Mouse (Mus musculus) cerebellum, postnatal 10 days (tissue): ENCODE measurements at regions not wholly inside any gene's neighbourhood (a gene's known extent, or its start where the extent isn't known, plus 50 kb on each side); places are given as distances from the start of the nearest gene placed in this dataset.

Source experiments
- DNase-seq, 2 experiments: peaks; one replicate each; pipeline ENCODE4 v3.0.0; 2021; ENCODE audit warnings: mixed read lengths in 2 of 2

DNA sequence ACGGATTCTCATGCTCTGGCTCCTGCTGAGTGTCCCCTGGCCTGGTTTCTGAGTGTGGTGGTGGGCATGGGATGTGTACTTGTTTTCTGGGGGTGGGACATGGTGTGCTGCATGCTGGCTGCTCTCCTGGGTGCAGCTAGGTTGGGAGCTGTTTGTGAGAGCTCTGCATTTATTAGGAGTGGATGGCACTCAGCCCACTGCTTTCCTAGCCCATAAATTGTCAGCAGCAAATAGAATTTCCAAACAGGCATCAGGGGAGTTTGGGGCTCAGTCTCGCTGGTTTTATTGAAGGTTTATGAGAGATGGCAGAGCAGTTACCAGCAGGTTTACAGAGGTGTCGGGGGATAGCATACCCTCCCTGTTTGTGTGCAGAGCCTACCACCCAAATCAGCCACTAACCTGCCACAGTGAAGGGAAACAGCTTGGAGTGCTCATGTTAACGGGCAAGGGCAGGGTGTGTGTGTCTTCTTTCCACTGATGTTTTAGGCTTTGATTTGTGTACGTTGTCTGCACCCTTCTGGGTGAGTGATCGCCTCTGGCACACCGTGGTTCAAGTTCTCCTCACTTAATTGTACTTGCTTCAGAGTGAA lies 372.6 kb downstream of the Eipr1 start:
- no peak for DNase-seq

DNA sequence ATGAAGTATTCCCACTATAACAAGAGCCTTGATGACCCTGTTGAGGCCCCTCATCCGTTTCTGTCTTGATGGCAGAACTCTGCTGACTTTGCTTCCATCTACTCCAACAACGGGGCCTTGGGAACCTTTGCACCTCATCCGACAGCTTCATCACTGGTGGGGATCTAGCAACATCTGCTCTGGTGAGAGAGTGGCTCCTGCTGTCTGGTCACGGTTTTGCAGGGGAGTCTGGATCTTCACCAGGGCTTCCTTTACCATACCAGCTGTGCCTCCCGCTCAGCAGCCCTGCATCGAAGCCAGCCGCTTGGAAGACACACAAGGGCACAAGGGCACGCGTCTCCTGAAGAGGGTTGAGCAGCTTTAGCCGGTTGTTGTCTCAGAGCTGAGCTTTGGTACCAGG lies 377.2 kb downstream of the Eipr1 start:
- DNase-seq, result peak; percentile 59 to 60

DNA sequence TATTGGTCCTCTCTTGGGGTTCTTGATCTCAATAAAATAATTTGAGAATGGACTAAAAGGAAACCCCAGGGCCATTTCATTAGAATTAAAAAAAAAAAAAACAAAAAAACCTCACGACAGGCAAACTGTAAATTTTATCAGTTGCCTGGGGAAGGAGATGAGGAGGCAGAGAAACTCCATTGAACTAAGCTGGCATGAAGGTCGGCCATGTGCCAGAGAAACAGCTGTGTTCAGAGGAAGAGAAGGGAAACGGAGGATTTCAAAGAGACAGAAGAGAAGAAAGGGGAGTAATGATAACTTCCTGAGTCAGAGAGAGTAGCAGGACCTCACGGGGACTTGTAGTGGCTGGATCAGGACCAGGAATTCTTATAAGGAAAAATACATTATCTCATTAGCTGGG lies 377.7 kb downstream of the Eipr1 start:
- peak; percentile 59 to 73 for DNase-seq

DNA sequence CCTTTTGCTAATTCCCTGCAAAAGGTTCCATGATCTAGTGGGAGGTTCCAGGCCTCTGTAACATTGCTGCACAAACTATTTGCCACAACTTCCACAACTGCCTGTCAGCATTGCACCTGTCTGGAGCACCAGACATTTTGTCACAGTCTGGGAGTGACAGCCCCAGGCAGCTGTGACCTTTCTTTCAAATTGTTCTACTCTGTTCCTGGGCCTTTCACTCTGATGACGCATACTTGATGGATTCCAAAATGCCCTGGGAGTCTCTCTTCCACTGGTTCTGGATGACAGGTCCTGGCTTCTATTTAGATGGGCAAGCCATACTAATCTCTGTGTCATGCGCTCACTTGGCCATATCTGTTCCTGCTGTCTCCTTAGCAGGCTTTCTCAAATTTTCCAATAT lies 382.7 kb downstream of the Eipr1 start:
- no peak for DNase-seq

DNA sequence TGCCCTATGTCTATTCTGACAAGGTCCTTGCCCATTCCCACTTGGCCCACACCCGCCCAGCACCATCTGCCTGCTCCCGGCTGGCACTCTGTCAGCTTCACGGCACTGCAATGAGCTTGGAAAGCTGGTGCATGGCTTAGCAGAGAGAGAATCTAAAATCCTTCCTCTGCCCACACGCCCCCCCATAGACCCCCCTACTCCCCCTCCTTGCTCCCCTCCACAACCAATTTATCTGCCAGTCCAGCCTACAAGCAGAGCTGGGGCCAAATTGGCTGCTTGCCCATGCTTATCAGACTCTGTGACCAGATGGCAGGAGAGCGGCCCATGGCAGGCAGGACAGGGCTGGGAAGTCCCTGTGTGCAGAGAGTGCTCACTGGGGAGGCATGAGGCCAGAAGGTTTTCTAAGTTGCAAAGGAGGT lies 385.3 kb downstream of the Eipr1 start:
- DNase-seq, result peak; percentile 98

DNA sequence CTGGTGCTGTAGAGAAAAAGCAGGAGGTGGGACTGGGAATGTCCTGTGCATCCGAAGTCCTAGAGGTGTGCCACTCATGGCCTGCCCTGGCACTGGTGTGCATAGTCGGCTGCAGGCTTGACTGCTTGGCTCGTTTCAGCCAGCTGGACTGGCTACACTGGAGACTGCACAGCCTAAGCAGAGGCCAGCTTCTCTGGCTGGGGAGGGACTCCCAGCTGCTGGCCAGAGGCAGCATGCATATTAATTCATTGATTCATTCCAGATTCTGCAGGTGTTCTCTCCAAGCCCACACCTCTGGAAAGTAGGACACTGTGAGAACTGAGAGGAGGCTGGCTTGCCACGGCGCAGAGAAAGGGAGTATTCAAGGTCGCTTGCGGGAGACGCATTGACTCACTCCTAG lies 385.9 kb downstream of the Eipr1 start:
- peak; percentile 70 to 72 for DNase-seq

DNA sequence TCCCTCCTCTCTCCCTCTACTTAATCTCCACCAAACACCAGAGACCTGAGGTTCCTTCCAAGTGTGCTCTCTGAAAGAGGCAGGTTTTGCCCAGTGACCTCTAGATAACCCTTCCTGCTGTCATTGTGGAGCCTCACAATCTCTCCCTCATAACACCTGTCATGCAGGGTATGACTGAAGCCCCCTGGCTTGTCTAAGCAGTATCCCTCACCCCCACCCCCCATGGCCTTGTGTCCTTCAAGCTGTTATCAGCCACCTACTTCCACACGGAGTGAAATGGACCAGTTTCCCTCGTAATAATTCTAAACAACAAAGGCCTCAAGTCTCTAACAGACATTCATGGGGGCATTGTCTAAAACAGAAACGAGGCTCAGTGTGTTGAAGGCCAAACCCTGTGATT lies 387.6 kb upstream of the Myt1l start:
- DNase-seq, result peak; percentile 56 to 57

DNA sequence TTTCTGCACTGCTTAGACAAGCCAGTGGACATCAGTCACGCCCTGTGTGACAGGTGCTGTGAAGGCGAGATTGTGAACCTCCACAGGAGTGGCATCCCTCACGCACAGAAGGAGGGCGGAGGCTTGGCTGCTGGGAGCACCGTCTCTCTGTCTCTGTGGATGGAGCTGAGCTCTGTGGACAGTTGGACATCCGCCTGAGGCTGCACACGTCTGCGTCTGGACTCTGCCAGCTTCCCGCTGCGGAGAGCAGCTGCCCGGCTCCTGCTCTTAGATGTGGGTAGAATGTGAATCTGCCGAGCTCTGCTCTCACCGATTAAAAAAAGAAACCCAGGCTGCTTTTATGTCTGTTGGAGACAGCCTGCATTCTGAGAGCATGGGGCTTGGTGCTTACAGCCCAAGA lies 387.1 kb upstream of the Myt1l start:
- peak; percentile 93 to 96 for DNase-seq

DNA sequence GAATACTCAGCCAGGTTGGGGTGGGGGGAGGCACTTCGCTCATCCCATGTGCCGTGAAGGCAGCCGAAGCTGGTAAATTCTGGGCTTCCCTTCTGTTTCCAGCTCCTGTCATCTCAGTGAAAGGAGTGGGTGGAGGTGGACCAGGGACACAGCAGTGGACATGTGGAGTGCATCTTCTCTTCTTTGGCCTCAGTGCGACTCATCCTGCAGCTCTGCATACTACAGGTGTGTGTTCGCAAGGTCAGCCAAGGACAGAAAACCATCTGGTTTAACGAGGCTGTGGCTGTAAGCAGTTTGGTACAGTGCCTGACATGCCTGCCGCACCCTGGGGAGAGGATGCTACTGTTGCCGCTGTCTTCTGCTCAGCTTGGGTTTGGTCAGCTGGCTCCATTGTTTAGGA lies 386.3 kb upstream of the Myt1l start:
- DNase-seq, result peak; percentile 75 to 76

DNA sequence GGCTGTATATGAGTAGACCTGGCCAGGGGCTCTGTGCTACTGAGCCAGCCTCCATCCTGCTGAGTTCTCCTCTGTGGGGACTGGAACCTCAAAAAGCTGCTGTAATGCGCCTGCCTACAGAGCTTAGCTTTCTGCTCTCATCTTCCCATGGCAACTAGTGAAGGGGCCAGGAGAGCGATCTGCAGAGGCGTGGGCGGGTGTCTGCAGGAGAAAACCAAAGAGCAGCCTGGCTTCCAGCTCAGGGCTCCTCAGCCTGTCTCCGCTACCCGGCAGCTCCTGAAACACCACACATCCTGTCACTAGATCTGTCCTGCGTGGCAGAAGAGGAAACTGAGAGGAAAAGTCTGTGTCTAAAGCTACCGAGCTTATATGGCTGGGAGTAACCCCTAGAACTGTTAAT lies 384.9 kb upstream of the Myt1l start:
- DNase-seq, result peak; percentile 38 to 42

DNA sequence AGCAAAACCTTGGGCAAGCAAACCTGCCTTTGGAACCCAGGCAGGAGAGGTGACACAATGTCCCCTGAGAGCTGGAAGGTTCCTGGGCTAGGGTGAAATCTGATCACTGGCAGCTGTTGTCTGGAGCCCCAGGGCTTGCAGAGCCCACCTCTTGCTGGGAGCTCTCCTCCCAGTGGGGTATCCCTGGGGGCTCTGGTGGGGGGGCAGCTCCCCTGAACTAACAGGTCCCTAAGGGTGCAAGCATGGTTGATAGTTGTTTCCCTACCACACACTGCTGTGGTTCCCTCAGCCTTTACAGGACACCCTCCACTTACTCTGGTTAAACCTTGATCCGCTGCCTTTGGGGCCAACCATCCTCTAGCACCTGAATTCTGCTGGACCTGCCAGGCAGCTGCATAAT lies 367.3 kb upstream of the Myt1l start:
- no peak for DNase-seq

DNA sequence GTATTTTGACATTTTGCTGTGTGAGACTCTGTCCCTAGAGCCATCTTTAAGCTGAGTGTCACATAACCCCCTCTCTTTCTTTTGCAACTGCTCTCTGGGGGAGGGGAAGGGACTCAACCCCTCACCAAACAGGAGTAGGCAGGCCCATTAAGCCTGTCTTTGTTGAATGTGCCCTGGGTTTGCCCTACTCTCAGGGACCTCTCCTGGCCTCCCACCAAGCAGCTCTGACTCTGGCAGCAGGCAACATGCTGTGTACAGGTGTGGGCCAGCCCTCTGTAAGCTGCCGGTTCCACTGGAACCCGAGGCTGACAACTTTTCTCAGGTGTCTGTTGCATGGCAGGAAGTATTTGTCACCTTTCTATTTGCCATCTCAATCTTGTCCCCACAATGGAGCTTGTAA lies 366.6 kb upstream of the Myt1l start:
- DNase-seq, result no peak

DNA sequence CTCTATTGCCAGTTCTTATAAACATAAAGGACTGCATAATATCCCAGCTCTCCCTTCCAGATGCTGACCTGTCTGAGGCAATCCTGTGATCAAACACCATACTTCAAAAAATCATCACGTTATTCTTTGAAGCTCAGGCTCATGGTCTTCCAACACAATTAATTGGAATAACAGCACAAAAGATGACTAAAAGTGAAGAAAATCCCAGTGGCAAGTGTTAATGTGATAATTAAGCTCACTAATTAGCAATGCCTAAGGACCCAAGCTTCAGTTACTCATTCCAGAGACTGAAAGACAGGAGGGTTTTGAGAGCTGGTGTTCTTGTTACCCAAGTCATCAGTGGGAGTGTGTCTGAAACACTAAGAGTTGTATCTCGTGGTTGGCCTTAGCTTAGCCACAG lies 363.5 kb upstream of the Myt1l start:
- no peak for DNase-seq

DNA sequence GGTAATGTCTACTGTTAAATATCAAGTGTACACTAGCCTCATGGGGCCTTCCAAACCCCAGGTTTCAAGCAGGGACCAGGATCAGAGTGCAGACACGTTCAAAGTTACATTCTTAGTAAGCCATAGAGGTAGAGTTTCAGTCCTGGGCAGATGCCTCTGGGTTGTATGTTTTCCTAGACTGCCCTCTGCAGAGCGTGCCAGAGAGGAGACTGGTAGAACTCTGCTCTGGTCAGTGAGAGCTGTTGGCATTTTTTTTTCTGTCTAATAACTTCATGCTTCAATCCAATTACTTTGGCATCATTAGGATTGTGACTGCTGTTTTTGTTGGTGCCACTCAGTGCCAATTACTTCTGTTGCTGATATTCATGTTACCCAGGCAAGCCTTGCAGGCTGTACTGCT lies 361.9 kb upstream of the Myt1l start:
- DNase-seq, result peak; percentile 18 to 29

DNA sequence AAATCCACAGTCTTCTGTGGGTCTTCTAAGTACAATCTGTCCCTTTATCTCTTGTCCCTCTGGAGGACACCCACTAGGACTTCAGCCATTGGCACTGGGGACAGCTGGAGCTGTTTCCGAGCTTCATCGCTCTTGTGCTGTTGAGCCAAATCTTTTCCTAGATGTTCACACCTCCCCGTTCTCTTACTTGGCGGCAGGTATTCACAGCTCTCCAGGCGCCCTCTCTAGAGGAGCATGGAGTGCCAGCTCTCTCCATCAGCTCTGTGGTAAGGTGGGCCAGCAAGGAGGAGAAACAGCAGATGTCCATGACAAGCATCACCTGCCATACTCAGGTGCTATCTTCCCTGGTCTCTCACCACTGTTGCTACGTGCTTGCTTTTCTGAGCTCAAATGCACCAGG lies 360.3 kb upstream of the Myt1l start:
- DNase-seq, result no peak

DNA sequence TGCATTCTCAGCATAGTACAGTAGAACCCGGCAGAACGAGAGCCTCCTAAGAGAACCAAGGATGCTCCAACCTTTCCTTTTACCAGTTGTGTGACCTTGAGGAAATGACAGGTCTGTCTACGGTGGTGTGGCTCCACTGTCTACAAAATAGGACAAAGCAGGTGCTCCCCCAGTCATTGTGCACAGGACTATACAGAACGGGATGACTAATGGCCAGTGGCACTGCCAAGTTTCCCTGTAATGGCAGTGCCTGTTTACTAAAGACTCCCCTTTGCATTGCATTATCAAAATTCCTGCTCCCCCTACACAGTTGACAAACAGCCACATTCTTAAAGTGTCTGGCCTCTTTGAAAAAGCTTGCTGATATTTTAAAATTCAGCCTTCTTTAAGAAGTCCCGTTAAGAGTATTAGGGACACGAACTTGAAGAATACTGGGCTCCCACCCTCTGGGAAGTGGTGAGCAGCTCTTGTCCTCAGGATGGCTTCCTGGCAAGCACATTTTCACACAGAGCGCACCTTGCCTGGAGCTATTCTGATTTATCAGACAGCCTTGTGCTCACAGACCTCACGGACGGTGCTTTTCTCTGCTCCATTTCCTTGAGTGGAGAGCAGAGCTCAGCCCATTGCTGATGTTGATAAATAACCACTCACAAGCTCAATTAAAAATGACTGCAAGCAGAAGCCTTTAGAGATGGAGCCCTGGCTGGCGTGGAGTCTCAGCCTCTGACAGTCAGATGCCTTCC lies 352.3 kb upstream of the Myt1l start:
- DNase-seq, result no peak

DNA sequence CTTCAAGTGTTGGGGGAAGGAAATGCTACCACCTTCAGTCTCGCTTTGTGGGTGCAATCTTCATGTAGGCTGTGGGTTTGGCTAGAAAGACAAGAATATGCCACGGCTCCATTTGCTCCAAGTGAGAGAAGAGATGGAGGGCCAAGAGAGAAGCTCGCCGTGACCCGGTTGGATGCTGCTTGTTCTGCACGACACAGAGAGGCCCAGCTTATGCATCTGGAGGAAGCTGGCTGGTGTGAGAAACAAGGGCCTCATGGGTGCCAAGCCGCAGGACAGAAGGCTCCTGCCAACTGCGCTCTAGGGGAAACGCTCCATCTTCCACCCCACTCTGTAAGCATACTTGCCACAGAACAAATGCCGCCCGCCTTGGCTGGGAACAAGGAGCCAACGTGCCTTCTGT lies 351.0 kb upstream of the Myt1l start:
- no peak for DNase-seq

DNA sequence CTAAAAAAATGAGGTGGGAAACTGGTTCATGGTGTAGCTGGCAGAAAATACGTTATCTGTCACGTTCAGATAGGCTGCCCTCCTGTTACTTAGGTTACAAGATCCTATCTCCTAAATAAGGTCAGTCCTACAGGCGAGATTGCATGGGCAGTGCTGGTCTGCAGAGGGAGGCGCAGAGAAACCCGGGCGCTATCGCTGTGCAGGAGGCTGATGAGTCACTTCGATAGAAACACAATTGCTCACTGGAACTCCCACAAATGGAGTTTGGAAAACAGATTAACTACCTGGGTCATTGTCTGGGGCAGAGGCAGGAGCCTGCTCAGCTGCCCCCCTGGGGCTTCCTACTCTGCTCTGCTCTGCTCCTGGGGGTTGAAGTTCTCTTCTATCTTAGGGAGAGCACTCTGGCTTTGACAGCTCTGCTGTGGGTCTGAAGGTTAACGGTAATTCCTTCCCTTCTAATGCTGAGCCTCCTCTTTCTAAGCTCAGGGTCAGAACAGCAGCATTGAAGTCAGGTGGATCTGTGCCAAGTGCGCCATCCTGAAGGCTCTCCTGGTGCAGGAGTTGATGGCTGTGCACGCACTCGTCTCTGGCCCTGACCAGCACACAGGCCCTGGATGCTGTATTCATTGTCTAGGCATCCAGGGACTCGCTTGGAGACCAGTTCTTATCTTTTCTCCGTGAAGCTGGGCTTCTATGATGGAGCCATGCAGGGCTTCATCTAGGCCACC lies 349.9 kb upstream of the Myt1l start:
- DNase-seq, result peak in 1 of 2 experiments; percentile 32

DNA sequence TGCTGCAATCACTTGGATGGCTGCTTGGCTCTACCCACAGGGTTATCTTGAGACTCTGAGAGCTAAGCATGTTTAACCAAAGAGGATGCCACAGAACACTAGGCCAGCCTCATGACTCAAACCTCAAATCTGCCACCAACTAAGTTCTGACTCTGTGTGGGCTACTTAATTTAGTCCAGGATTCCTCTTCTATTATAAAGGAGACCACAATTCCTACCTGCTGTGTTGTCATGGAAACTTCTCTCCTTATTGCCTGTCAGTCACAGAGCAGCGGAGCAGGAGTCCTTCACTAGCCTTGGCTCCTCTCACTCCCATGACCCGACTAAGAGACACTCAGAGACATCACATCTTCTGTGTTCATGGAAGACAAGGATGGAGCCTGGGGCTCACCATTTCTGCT lies 348.8 kb upstream of the Myt1l start:
- no peak for DNase-seq

DNA sequence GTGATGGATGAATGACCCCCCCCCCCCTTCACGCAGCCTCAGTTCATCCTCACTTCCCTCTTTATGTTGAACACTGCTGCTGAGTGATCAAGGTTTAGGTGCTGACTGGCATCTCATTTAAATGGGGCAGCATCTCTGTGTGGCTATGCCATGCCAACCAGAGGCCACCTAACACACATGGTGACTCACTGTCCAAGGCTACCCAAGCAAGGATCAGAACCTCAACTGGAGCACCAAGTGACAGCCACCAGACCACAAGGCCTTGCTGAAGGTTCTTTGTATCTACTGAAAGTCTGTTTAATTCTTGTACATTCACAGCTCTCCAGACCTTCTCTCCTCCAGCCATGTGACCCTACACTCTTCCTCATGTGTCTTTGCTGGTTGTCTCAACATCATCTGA lies 347.6 kb upstream of the Myt1l start:
- DNase-seq, result no peak

DNA sequence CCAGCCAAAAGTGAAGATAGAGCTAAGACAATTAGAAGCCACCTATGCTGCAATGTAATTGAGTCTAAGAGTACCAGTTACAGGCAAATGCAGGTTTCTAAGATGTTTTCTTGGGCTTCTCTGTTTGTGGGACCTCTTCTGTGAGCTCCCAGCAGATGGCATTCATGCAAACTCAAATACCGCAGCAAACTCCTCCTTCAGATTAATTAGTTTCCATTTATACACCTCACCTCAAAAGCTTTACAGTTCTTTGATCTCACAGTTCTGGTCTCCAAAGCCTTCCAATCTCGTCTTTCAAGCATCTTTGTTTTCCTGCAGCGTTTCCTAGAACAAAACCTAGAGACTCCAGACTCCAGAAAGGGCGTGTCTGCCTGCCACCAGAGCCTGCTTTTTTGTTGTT lies 340.6 kb upstream of the Myt1l start:
- DNase-seq, result no peak

DNA sequence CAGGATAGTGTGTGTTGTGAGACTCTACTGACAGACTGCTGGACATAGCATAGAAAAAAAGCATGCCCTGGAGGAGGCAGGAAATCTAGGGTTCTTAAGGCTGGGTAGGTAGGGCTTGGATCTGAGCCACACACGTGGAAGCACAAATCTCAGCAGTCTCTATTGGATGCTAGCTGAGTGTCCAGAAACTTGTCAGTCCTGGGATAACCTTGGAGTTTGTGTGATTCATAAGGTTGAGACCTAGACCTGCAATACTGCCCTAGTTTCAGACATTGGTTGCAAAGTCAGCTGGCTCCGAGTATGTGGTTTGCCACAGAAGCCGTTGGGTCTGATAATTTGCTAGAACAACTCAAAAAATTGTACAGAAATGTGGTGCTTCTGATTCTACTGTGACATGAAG lies 335.8 kb upstream of the Myt1l start:
- no peak for DNase-seq

DNA sequence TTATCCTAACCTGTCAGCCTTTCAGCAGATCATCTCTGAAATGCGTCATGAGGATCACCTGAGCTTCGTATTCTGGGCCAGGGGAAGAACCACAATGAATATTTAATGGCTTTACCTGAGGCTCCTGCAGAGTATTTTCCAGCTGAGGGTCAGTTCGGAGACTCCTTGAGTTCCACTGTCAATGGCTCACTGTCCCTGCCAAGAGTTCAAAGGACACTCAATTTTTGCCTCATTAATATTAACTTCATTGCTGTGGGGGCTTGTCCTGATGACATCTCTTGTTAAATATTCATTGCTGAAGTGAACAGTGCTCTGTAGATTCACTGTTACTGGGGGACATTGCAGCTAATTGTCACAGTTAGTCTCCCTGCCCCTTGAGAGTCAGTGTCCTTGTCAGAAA lies 316.2 kb upstream of the Myt1l start:
- DNase-seq, result no peak

DNA sequence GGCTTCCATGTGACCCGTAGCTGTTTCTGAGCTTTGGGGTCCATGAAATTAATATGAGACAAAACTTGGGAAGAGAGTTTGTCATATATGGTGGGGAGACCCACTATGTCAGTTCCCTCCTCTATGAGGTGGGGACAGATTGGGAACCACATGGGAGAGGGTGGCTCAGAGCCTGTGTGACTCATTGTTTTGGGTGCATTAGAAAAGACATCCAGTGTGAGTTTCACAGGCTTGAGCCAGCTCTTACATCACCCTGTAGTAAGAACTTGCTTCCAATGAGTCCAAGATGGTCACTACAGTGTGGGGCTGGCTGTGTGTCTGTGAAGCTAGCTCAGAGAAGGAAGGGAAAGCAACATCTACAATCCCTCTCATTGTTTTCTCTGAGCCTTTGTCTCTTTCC lies 314.6 kb upstream of the Myt1l start:
- no peak for DNase-seq
